Mouse (Mus musculus) brain, embryonic 18.5 days (tissue): ENCODE measurements around the gene Gjb5.

Experiments used
- DNase-seq: peaks from one replicate; pipeline ENCODE4 v3.0.0-alpha.2; 2012; ENCODE audit warnings: low read depth, low spot score

Gjb5 gene

GRCm38 (mm10) chr4:127349560-127350300 lies 8.3 kb downstream of the Gjb5 start:
- DNase-seq = no peak

GRCm38 (mm10) chr4:127345000-127345399 lies 13.0 kb downstream of the Gjb5 start:
- no peak for DNase-seq

- no peak for DNase-seq
These were observed 16.6 kb downstream of the Gjb5 start for GRCm38 (mm10) chr4:127341372-127341771.

GRCm38 (mm10) chr4:127337668-127338067 lies 20.3 kb downstream of the Gjb5 start:
- no peak for DNase-seq

- DNase-seq = no peak
These were observed 23.0 kb downstream of the Gjb5 start for GRCm38 (mm10) chr4:127334870-127335504.

GRCm38 (mm10) chr4:127331171-127331570 lies 26.8 kb downstream of the Gjb5 start:
- DNase-seq = no peak

- no peak for DNase-seq
These were observed 27.5 kb downstream of the Gjb5 start, which contains the start of gene Gjb3 for GRCm38 (mm10) chr4:127330181-127331100. Gene Gjb3, minus strand, starts transcription at chr4:127330844.

GRCm38 (mm10) chr4:127329751-127330150 lies 28.2 kb downstream of the Gjb5 start:
- DNase-seq = no peak

GRCm38 (mm10) chr4:127329046-127329445 lies 28.9 kb downstream of the Gjb5 start:
- DNase-seq = no peak

GRCm38 (mm10) chr4:127328378-127328777 lies 29.6 kb downstream of the Gjb5 start:
- DNase-seq = no peak

- DNase-seq = no peak
These were observed 30.2 kb downstream of the Gjb5 start for GRCm38 (mm10) chr4:127327749-127328148.

GRCm38 (mm10) chr4:127327258-127327657 lies 30.7 kb downstream of the Gjb5 start:
- no peak for DNase-seq

- no peak for DNase-seq
These were observed 32.7 kb downstream of the Gjb5 start for GRCm38 (mm10) chr4:127325276-127325675.

GRCm38 (mm10) chr4:127324759-127325158 lies 33.2 kb downstream of the Gjb5 start:
- peak; percentile 30 for DNase-seq

GRCm38 (mm10) chr4:127324296-127324695 lies 33.7 kb downstream of the Gjb5 start:
- DNase-seq = no peak

- DNase-seq = no peak
These were observed 34.3 kb downstream of the Gjb5 start for GRCm38 (mm10) chr4:127323651-127324050.

- no peak for DNase-seq
These were observed 38.4 kb downstream of the Gjb5 start for GRCm38 (mm10) chr4:127319613-127320012.

- no peak for DNase-seq
These were observed 40.8 kb downstream of the Gjb5 start for GRCm38 (mm10) chr4:127317143-127317542.

- no peak for DNase-seq
These were observed 42.2 kb downstream of the Gjb5 start for GRCm38 (mm10) chr4:127315753-127316152.

GRCm38 (mm10) chr4:127314585-127314984 lies 43.4 kb downstream of the Gjb5 start:
- no peak for DNase-seq

GRCm38 (mm10) chr4:127313861-127314260 lies 44.1 kb downstream of the Gjb5 start, which contains the start of gene Gja4:
Gene Gja4, minus strand, starts transcription at chr4:127314039.
- peak; percentile 58 for DNase-seq

GRCm38 (mm10) chr4:127312349-127312748 lies 45.6 kb downstream of the Gjb5 start:
- DNase-seq = no peak
